15 mouse cellular contexts compared by ENCODE assay signal in the genomic region with DNA sequence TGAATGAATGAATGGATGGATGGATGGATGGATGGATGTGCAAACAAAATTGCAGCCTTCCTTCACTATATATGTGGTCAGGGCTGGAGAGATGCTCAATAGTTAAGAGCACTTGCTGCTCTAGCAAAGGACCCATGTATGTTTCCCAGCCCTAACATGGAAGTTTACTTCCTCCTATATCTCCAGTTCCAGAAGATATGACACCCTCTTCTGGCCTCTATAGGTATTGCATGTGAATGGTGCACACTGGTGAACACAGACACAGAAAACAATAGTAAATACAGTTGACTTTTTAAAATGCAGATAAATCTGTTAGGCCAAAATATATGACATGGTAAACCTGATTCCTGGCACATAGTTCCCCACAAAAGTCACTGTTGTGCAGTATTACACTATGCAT.
DNase-seq lines count a peak whose midpoint lies in the region; ATAC-seq and TF ChIP-seq lines count a peak whose summit lies in the region.
"Had no signal": no experiment of that assay in that cellular context is flagged by ENCODE, and none has a peak within 500 bp of the region (broad histone marks: within the 10 kb centered on the region; RNA-seq: fewer than 3 reads in every experiment).

No protein-coding gene starts in this region.

- H3K27ac ChIP-seq in kidney, postnatal 0 days, result no peak overlapping the region
- no peak overlapping the region for H3K27ac ChIP-seq in liver, embryonic 14.5 days
- H3K27ac ChIP-seq: embryonic facial prominence, embryonic 13.5 days; forebrain, embryonic 15.5 days; hindbrain, embryonic 14.5 days; lung, embryonic 15.5 days had no signal

- no peak overlapping the region for H3K4me3 ChIP-seq in kidney, postnatal 0 days (replicated peaks; ENCODE audit: low read depth, low read length)
- no peak overlapping the region for H3K4me3 ChIP-seq in liver, embryonic 14.5 days (ENCODE audit: insufficient read depth in 1 of 2, low read depth in 2 of 2, low read length in 2 of 2)
- H3K4me3 ChIP-seq: embryonic facial prominence, embryonic 13.5 days; forebrain, embryonic 15.5 days; lung, embryonic 15.5 days had no signal

- DNase-seq in kidney, postnatal 0 days (ENCODE audit: low spot score), result no peak
- DNase-seq in kidney, postnatal 25 days, result no peak
- peak; percentile 53 for DNase-seq in A20 (ENCODE audit: low read depth, low spot score)
- peak; percentile 9 for DNase-seq in MEL-GATA-1-ER (ENCODE audit: extremely low read depth, low read depth)
- DNase-seq in liver, embryonic 14.5 days (ENCODE audit: low read depth in 3 of 3, low spot score in 3 of 3), result no peak
- no peak for DNase-seq in kidney, postnatal 4 days
- DNase-seq in adrenal gland, adult 8-10 months, result no peak
- DNase-seq: cerebellum, postnatal 10 days; kidney, postnatal 14 days; right cerebral cortex, postnatal 25 days had no signal

- H3K36me3 ChIP-seq in kidney, postnatal 0 days (ENCODE audit: insufficient read depth, low read length), result no peaks in the 10 kb centered on the region
- no peaks in the 10 kb centered on the region for H3K36me3 ChIP-seq in liver, embryonic 14.5 days (replicated peaks; ENCODE audit: control insufficient read depth, insufficient read depth, low read depth)
- H3K36me3 ChIP-seq: embryonic facial prominence, embryonic 13.5 days; forebrain, embryonic 15.5 days; lung, embryonic 15.5 days had no signal

- H3K9ac ChIP-seq in kidney, postnatal 0 days (ENCODE audit: low read depth, low read length), result no peak overlapping the region
- no peak overlapping the region for H3K9ac ChIP-seq in liver, embryonic 14.5 days (replicated peaks)
- H3K9ac ChIP-seq: embryonic facial prominence, embryonic 13.5 days; forebrain, embryonic 15.5 days; hindbrain, embryonic 14.5 days; lung, embryonic 15.5 days had no signal

- H3K4me2 ChIP-seq in kidney, postnatal 0 days (ENCODE audit: low read length), result no peak overlapping the region
- H3K4me2 ChIP-seq in liver, embryonic 14.5 days (ENCODE audit: low read depth), result no peak overlapping the region
- H3K4me2 ChIP-seq: embryonic facial prominence, embryonic 13.5 days; forebrain, embryonic 15.5 days; hindbrain, embryonic 14.5 days; lung, embryonic 15.5 days had no signal

- no peaks in the 10 kb centered on the region for H3K4me1 ChIP-seq in kidney, postnatal 0 days (replicated peaks; ENCODE audit: insufficient read depth, low read length)
- no peaks in the 10 kb centered on the region for H3K4me1 ChIP-seq in liver, embryonic 14.5 days (replicated peaks; ENCODE audit: control insufficient read depth in 2 of 2, insufficient read depth in 2 of 2, low read length in 1 of 2)
- H3K4me1 ChIP-seq: forebrain, embryonic 15.5 days; lung, embryonic 15.5 days had no signal

- TF ChIP-seq CTCF in kidney, postnatal 0 days (IDR thresholded peaks at IDR 0.05; ENCODE audit: low read depth), result peak; percentile 37; the same call in 1 of the 2 replicates
- peak; percentile 48; the same call in 1 of the 2 replicates for TF ChIP-seq CTCF in liver, embryonic 14.5 days (IDR thresholded peaks at IDR 0.05; ENCODE audit: low read depth)

- ATAC-seq in kidney, postnatal 0 days (replicated peaks; ENCODE audit: low FRiP score, low read depth), result no peak
- no peak for ATAC-seq in liver, embryonic 14.5 days (ENCODE audit: insufficient read depth)
- ATAC-seq: forebrain, embryonic 15.5 days; midbrain, embryonic 16.5 days had no signal

- no peak for TF ChIP-seq EP300 in liver, embryonic 14.5 days (IDR thresholded peaks at IDR 0.05; ENCODE audit: low read depth)

- no peaks in the 10 kb centered on the region for H3K27me3 ChIP-seq in kidney, postnatal 0 days (ENCODE audit: insufficient read depth, low read length)
- no peaks in the 10 kb centered on the region for H3K27me3 ChIP-seq in liver, embryonic 14.5 days (ENCODE audit: control insufficient read depth, insufficient read depth, low read length)
- H3K27me3 ChIP-seq: embryonic facial prominence, embryonic 13.5 days; forebrain, embryonic 15.5 days; lung, embryonic 15.5 days had no signal

- H3K9me3 ChIP-seq in kidney, postnatal 0 days (replicated peaks; ENCODE audit: low read length), result no peaks in the 10 kb centered on the region
- H3K9me3 ChIP-seq in liver, embryonic 14.5 days (ENCODE audit: control insufficient read depth, low read length), result no peaks in the 10 kb centered on the region
- H3K9me3 ChIP-seq: embryonic facial prominence, embryonic 13.5 days; forebrain, embryonic 15.5 days; lung, embryonic 15.5 days had no signal

Comparison
In these comparisons a context has a peak if more than half of its experiments do, and no peak if none do; other contexts are left out.
1. DNase-seq: peak in A20 (single experiment) and MEL-GATA-1-ER (single experiment); none in kidney, postnatal 0 days (single experiment), kidney, postnatal 25 days (0 of 2), liver, embryonic 14.5 days (0 of 3), kidney, postnatal 4 days (0 of 2) and adrenal gland, adult 8-10 months (single experiment).